Mouse (Mus musculus) gastrocnemius, adult 18-20 months (tissue): Measurements from ENCODE around the gene Abca8b. TPM values are rescaled to one million over a fixed set of nuclear protein-coding genes. Genes with fewer than 3 reads are reported as not detected.
"Not testable (repeated sequence)": the region's sequence is repeated elsewhere in the genome, so short reads cannot be mapped to it uniquely, and the experiment has no call there.

Experiments
- DNase-seq: peaks from one replicate; pipeline ENCODE4 v3.0.0; 2021; ENCODE audit warnings: low spot score
- long read RNA-seq, 2 experiments: library from polyadenylated mRNA; stranded (forward); transcript quantifications; one replicate each; pipeline ENCODE4 v2.0.0; 2021
- total RNA-seq, 2 experiments: library from RNA; stranded (reverse); gene quantifications; 2 replicates each; pipeline ENCODE4 v1.2.3; 2021

Gene Abca8b
- 10 to 100 TPM; 13.6 to 22.5 TPM for total RNA-seq
- long read RNA-seq, experiment 1, partial matches to known transcripts, result 1 of 4 reads
- long read RNA-seq, experiment 1, other reads (novel, unspliced or antisense), result 3 of 4 reads
- long read RNA-seq, experiment 2, partial matches to known transcripts, result 1 of 3 reads
- long read RNA-seq, experiment 2, other reads (novel, unspliced or antisense), result 2 of 3 reads

- peak; percentile 93 for DNase-seq
Observed at GRCm38 (mm10) chr11:109995624-109996023, at the start of gene Abca8b. TSS of gene Abca8b (minus strand) at chr11:109995845.

- no peak for DNase-seq
Observed at GRCm38 (mm10) chr11:110037795-110038194, 42.1 kb upstream of the Abca8b start.

- peak; percentile 54 for DNase-seq
Observed at GRCm38 (mm10) chr11:110028913-110029695, 33.5 kb upstream of the Abca8b start.

GRCm38 (mm10) chr11:110010836-110011546 is 15.3 kb upstream of the Abca8b start:
- no peak for DNase-seq

- DNase-seq, result peak; percentile 36
Observed at GRCm38 (mm10) chr11:109995013-109995412, 632 bp downstream of the Abca8b start.

- DNase-seq, result no peak
Observed at GRCm38 (mm10) chr11:109994014-109994413, 1.6 kb downstream of the Abca8b start.

- no peak for DNase-seq
Observed at GRCm38 (mm10) chr11:109991270-109991669, 4.4 kb downstream of the Abca8b start.

GRCm38 (mm10) chr11:109990256-109990655 is 5.4 kb downstream of the Abca8b start:
- DNase-seq, result no peak

GRCm38 (mm10) chr11:109988164-109988563 is 7.5 kb downstream of the Abca8b start:
- no peak for DNase-seq

- DNase-seq, result not testable (repeated sequence)
Observed at GRCm38 (mm10) chr11:109987460-109988072, 8.1 kb downstream of the Abca8b start.

- no peak for DNase-seq
Observed at GRCm38 (mm10) chr11:109981872-109982271, 13.8 kb downstream of the Abca8b start.

GRCm38 (mm10) chr11:109970521-109970920 is 25.1 kb downstream of the Abca8b start:
- no peak for DNase-seq

- no peak for DNase-seq
Observed at GRCm38 (mm10) chr11:109961495-109962492, 33.9 kb downstream of the Abca8b start.

GRCm38 (mm10) chr11:109955185-109955584 is 40.5 kb downstream of the Abca8b start:
- DNase-seq, result no peak

GRCm38 (mm10) chr11:109936915-109937314 is 58.7 kb downstream of the Abca8b start:
- no peak for DNase-seq

- DNase-seq, result not testable (repeated sequence)
Observed at GRCm38 (mm10) chr11:109933207-109933606, 62.4 kb downstream of the Abca8b start.

- DNase-seq, result no peak
Observed at GRCm38 (mm10) chr11:109928489-109928888, 67.2 kb downstream of the Abca8b start.

- DNase-seq, result peak; percentile 56
Observed at GRCm38 (mm10) chr11:109926718-109927680, 68.6 kb downstream of the Abca8b start.

- DNase-seq, result peak; percentile 18
Observed at GRCm38 (mm10) chr11:109922236-109922635, 73.4 kb downstream of the Abca8b start.
